Mouse (Mus musculus) neural tube, embryonic 10.5 days (tissue): Measurements from ENCODE around the gene Padi2.

Source experiments
- DNase-seq: peaks from one replicate; pipeline ENCODE4 v3.0.0-alpha.2; 2017; ENCODE audit warnings: low spot score; ENCODE audit errors: extremely low spot score

The Padi2 gene

DNA sequence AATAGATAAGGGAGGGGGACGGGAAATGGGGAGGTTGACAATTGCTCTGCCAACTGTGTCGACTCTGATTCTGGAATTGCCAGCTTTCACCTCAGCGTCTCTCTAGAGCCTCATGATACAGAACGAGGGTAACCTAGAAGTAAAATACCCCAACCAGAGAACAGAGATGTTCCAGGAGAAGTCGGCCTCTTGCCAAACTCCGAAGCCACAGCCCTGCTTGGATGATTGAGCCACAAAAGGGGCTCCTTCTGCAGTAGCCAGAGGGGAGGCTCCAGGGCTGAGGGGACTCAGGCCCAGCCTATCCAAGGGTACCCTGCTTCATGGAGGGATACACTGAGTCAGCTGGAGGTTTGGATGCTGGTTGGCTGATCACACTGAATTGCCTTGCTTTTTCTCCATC lies 52.2 kb downstream of the Padi2 start:
- DNase-seq = no peak

DNA sequence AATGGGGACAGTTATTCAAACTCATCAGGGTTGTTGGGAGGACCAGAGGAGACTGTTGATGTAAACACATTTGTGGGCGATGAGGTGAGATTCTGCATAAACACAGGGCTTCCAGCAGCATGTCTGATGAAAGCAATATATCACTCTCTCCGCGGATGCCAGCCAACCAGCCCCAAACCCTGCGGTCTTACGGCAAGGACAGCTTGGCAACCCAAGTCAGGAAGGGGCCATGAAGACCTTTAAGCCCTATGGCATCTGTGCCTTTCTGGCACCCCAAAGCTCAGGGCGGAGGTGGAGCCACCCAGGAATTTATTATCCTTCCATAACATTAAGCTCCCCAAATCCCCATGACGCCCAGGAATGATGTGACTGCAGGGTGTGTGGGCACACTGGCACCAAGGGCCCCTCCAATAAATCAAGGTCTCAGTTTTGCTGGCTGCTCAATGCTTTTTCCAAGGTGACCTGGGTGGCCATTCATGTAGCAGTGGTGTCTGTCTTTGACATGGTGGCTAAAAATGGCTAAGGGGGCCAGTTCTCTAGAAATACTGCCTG lies 53.1 kb downstream of the Padi2 start:
- DNase-seq = no peak

DNA sequence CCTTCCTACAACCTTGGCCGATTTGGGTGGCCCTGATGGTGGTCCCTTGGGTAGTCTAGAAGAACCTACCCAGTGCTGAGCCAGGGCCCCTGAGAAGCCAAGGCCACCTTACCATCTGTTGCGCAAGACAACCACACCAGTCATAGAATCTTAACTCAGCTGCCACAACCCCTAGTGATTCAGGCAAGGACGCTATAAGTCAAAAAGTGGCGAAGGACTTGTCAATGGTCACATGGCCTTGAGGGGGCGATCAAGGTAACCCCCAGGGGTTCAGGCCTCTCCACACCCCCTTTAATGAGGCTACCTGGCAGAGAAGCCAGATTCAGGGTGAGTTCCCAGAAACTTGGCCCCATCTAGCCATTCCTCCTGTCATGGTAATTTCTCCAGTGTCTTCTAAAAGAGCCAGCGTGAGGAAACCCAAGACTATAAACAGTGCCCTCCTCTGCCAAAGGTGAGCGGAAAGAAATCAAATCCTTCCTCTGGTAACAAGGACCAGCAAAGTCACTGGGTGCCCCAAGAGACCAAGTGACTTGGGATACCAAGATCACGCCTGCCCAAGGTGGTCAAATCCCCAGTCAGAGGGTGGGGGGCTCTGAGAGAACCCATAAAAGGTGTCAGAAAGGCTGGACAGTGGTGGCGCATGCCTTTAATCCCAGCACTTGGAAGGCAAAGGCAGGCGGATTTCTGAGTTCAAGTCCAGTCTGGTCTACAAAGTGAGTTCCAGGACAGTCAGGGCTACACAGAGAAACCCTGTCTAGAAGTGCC lies 53.8 kb downstream of the Padi2 start:
- no peak for DNase-seq

DNA sequence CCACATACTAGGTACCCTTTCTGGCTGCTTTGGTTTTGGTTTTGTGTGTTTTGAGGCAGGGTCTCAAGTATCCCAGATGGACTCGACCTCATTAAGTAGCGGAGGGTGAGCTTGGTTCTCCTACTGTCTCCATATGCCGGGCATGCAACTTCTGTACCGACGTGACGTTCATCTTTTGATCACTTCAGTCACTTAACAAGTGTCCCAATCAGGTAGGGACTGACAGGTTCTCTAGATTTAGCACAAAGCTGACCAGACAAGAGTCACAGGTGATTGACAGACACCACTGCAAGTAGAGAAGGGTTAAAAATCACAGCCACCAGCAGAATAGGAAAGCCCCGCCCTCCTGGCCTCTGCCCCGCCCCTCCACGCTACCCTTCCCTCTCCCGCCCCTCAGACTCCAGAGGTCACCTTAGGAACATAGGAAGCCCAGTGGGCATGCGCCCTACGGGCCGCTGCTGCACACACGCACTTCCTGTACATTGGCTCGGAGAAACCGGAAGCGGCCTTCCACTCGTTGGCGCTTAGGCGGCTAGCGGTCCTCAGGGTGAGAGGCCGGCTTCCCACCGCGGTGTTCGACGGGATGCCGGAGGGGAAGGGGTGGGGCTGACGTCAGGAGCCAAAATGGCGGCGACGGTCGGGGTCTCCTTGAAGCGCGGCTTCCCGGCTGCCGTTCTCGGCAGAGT lies 54.8 kb downstream of the Padi2 start, which contains the start of gene Sdhb:
Sdhb (plus strand) TSS at position 423 of the 686 bp plus-strand sequence.
- DNase-seq = peak; percentile 97

DNA sequence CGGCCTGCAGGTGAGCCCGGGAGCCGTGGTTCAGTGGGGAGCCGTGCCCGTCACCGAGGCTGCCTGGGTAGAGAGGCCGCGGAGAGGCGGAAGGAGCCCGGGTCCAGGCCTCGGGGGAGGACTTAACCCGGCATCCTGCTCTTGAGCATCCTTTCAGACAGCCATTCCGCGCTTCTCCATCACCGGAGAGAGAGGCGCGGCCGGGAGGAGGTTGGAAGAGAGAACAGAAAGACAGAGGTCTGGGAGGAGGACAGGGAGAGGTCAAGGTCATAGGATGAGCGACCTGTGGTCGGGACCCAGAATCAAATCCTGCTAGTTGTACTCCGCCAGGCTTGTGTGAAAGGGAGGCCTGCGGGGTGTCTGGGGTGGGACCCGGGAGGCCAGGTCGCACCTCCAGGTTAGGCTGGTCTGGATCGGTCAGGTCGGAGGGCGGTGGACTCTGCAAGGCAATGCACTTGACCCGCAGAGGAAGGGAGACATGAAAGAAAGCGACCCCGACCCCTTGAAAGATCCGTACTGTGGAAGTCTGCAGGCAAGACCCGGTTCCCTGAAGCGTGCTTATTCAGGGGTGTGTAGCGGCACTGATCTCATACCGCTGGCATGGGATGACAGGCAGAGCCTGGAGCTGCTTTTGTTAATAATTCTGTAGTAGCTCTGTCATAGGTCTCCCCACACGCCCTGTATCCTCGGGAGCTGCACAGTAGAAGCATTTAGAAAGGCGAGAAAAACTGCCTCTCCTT lies 55.5 kb downstream of the Padi2 start:
- DNase-seq = no peak

DNA sequence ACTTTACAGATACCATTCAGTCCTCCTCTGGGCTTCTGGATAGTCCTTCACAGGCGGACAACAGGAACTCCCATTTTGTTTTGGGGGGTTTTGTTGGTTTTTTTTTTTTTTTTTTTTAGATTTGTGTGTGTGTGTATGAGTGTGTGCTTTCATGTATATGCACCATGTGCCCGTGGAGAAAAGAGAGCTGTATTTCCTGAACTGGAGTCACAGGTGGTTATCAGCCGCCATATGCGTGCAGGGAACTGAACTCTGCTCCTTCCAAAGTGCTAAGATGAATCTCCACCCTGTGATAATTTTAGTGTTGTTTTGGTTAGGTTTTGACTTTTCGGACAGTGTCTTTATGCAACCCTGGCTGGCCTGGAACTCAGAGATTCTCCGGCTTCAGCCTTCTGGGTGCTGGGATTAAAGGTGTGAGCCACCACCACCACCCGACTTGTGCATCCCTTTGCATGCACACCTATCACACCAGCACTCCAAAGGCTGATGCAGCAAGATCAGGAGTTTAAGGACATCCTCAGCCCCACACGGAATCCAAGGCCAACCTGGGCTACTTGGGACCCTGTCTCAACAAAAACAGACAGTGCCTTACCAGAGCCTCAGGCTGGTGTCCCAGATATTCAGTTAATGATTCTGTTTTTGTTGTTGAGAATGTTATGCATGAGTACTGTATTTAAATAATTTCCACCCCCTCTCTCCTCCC lies 56.2 kb downstream of the Padi2 start:
- no peak for DNase-seq

DNA sequence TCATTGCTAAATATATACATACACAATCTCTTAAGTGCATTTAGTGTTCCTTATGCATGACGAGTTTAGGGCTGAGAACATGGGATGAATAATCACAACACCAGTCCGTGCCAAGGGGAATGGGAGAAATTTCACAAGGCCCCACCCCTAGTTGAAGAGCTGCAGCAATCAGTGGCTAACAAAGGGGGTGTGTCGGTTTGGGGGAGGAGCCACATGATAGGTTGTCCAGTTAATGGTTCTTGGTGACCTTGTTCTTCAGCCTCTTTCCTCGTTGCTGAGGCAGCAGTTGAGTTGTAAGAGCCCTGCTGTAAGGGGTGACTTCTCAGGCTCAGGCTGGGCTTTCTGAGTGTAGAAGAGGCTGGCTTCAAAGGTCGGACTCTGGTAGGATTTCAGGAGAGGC lies 56.8 kb downstream of the Padi2 start:
- no peak for DNase-seq

DNA sequence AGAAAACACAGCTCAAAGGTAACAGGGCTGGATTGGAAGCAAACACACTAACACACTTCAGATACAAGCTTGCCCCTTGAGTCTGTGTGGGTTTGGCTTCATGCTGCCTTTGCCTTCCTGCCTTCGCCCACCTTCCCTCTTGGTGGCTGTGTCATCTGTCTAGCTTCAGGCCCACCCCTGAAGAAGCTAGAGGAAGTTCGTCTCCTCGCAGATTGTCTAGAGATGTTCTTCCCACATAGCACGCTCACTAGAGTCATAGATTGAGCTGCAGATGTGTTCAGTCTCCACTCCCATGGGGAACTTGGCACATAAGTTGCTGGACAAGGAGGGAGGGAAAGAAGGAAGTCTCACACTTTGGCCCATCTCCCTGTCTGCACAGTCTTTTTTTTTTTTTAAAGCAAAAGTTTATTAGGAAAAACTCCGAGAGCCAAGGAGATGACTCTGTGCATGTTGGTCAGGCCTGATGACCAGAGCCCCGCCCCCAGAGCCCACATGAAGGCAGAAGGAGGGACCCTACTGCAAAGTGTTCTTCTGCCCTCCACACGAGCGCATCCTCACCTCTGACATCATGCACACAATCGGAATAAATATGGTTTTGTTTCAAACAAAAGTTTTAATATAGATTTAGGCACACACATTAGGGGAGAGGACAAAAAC lies 57.9 kb downstream of the Padi2 start:
- DNase-seq = no peak

DNA sequence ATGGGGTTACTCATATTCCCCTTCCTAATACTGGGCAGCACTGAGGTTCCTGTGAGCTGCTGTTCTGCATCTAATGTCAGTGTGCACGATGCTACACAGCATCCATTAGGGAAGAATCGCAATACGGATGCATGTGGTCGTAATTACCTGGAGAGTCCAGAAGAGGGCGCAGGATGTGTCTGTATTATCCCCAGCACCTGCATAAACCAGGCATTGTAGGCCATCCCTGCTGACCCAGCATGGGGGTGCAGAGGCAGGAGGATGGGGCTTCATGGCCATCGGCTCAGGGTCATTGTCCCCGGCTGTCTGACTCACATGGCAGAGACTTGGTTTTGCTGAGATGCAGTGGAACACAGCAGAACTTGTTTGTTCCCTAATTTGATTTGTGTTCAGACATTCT lies 58.5 kb downstream of the Padi2 start:
- DNase-seq = peak; percentile 69

DNA sequence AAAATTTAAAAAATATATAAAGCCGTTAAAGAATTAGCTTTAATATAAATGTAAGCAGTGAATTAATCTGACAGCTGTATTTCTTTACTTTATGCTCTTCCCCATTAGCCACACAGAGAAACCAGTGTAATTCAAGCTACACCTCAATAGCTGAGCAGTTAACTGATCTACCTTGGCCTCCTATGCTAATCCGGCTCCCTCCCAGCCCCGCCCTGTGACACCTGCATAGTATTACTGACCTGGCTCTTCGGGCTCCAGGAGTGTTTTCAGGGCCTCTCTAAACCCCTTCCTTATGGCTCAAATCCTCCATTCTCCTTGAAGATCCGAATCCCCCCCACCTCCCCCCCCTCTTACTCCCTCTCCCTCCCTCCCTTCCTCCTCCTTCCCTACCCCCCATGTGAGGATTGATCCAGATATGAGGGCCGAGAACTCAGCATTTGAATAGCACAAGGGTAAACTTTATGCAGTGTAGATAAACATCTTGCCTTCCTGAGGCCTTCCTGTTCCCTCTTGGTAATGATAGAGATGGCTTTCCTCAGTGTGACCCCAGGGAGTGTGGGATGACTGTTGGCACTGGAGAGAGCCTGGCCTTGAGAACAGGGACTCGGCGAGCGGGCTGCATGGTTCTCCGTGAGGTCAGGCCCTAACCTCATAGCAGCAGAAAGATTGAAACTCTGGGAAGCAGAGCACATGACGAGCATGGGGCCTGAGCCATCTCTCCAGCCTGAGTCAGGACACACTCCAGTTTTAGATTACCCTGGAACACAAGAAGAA lies 61.4 kb downstream of the Padi2 start:
- DNase-seq = no peak

DNA sequence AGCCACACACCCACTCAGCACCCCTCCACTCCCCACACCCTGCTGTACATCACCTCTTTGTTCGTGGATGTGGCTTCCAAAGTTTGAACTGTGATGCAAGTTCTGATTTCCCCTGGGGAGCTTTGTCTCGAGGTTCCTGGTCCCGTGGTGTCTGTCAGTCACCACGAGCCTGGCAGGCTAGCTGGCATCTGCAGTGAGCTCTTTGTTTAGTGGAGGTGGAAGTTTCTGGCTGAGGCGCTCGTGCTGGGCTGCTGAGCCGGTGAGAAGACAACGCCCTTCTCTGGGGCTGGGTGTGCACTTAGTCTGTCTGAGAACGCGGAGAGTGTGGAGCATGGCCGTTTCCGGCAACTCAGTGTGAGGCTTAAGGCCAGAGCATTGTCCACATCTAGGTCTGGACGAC lies 65.5 kb downstream of the Padi2 start:
- no peak for DNase-seq

DNA sequence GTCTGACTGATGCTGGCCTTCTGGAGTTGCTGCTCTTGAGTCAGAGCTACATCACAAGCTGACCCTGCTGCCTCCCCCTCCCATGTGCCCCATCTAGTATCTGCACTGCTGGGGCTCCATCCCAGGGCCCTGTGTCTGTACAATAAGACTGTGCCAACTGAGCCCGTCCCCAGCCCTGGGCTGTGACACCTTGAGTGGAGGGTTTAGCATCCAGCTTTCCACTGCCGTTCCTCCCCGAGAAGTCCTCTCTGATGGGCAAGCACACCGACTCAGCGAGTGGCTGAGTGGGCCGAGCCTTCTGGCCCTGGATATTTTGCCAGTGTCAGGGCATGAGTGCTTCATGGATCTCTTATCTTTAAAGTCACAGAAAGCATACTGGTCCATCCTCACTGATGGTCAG lies 68.3 kb downstream of the Padi2 start:
- DNase-seq = no peak

DNA sequence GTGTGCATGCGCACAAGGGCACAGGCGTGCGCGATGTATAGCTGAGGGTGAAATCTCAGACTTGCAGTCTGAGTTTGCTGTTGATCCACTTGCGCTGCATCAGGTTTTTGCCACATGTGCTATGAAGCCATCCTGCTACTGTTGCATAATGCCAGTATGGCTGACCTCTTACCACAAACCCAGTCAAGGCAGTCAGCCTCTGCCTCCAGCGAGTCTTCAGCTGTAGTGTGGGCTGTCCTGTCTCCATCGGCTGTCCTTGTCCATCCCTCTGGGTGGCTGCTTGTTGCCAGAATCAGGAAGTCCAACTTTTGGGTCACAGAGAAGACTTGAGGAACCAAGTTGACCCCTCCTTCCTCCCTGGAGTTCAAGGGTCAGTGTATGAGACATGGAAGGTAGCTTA lies 69.2 kb downstream of the Padi2 start:
- no peak for DNase-seq

DNA sequence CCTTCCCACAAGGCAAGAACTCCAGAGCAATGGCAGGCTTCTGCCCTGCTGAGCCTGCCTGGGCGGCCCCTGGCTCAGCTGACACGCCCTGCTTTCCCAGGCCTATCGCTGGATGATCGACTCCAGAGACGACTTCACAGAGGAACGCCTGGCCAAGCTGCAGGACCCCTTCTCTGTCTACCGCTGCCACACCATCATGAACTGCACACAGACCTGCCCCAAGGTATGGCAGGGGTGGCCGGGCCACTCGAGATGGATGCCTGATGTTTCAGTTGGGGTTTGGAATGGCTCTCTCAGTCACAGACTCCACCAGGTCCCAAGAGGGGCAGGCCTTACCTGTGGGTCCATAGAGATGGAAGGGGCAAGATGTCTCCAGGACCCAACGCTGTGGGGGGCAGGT lies 71.1 kb downstream of the Padi2 start:
- no peak for DNase-seq

DNA sequence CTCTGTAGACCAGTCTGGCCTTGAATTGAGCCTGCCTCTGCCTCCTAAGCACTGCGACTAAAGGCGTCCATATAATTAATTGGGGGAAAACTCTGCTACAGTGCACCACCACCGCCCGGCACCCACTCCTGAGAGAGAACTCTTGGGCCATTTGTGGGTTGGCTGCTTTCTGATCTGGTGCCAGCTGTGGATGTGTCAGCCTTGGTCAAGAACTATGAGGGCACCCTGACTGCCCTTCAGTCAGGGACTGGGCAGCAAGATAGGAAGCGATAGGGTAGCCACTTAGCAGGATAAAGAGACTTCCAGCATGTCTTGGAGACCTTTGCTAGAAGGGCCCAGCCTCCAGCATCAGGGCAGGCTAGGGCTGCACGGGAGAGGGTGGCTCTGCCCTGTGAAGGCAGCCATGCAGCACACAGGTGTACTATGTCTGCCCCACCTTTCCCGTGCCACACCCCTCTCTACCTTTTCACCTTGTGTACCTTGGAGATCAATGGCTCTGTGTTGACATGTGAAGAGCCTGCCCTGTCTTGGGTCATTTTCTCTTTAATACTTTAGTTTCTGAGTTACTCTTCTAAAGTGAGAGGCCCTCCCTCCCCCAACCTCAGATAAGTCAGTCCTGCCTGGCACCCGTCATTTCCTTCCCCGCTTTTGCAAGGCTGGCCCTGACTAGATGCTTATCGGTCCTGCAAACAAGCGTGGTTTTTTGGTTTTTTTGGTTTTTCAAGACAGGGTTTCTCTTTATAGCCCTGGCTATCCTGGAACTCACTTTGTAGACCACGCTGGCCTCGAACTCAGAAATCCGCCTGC lies 71.9 kb downstream of the Padi2 start:
- no peak for DNase-seq

DNA sequence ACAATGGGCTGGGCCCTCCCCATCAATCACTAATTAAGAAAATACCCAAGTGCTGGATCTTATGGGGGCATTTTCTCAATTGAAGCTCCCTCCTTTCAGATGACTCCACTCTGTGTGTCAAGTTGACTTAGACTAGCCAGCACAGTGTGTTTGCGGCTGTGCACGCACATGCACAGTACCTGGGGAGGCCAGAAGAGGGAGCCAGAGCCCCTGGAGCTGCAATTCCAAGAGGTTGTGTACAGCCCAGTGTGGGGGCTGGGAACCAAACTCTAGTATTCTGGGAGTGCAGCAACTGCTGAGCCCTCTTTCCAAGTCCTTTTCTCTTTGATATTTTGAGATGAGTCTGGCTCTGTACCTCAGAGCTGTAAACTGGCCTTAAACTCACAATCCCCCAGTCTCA lies 75.5 kb downstream of the Padi2 start:
- no peak for DNase-seq

DNA sequence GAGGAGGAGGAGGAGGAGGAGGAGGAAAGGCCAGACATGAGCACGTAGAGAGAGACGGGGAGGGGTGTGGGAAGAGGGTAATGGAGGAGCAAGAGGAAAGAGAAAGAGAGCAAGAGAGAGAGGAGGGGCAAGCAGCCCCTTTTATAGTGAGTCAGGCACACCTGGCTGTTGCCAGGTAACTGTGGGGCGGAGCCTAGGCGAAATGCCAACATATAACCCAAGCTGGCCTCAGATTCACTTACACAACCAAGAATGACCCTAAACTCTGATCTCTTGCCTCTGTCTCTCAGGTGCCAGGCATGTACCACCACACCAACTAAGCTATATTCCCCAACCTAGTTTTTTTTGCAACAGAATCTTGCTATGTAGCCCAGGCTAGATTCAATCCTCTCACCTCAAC lies 76.7 kb downstream of the Padi2 start:
- no peak for DNase-seq

DNA sequence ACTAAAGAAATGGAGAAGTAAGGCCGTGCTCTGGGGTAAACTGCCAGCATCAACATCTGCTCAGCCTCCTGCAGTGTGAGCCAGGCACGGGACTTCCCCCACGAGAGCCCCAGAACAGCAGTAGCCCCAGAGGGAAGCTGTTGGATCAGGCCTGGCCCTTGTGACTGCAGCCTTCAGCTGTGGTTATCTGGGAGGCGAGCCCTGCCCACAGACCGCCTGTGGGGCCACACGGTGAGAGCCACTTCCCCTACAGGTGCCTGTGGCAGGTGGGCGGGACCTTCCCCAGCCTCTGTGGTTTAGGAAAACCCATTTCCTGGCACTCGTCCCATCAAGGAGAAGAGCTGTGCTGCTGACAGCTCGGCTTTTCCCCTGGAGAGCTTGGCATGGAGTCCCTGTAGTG lies 77.3 kb downstream of the Padi2 start:
- DNase-seq = no peak

DNA sequence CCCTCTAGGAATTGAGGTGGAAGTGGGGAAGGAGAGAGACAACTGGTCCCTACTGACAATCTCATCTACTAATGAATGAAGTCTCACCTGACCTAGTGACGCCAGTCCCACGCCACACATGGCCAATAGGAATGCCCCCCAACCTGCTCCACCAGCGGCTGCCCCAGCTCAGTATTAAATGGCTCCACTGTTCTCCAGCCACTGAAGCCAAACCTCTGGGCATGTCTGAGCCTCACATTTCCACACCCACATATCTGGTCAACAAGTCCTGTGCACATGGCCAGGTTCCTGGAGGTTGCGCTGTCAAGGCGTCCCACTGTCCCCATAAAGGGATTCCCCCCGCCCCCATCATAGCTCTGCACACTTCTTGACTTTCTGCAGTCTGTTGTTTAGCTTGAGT lies 78.4 kb downstream of the Padi2 start:
- DNase-seq = no peak
